Mouse (Mus musculus): ENCODE results near the gene Eogt. TPM values are rescaled to one million over a fixed set of nuclear protein-coding genes. Genes with fewer than 3 reads are reported as not detected.

The Eogt gene
- 1 to 10 TPM in 1 of 2 experiments, under 1 TPM in 1; 0.22 to 1.9 TPM for polyA plus RNA-seq (2012; fragmentation: generic; extraction: Trizol)

GRCm38 (mm10) chr6:97148383-97149251, at the start of gene Eogt:
Gene Eogt, minus strand, starts transcription at chr6:97149182.

DNA sequence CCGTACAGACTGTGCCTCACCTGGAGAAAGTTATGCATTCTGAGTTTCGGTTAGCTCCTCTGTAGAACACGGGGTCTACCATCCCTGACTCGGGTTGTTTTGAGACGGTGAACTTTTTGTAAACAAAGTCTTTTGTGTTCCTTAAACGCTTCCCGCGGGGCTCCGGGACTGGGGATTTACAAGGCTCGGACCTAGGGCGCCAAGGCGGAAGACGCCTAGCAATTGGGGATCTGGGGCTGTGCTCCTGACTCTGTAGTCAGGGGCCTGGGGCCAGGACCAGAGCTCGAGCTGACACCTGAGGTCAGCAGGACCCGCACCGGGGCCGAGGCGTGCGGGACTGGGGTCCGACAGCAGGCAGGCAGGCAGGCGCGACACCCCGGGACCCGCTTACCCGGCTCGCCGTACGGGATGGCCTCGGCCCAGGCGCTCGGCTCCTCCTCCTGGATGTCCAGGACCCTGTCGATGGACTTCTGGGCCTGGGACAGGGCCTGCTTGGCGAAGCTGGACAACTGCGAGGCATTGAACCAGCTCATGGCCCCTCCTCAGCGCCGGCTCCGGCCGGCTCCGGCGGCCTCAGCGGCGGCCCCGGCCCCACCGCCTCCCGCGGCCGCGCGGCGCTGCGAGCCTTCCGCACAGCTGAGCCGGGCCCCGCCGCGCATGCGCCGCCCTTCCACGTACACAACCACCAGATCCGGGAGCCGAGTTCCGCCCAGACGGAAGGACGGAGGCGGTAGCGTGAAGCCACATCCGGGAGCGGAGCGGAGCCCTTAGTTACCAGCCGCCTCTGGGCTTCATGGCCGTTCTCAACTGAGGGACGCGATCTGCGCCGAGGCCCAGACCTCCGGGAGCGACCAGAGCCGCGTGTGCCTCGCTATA, 29.7 kb upstream of the Eogt start, which contains the start of gene Tmf1:
Gene Tmf1 (minus strand): TSS at position 632 of the 876 bp plus-strand sequence.

GRCm38 (mm10) chr6:97060074-97060681, 88.8 kb downstream of the Eogt start, which contains the start of gene Fam19a4:
Gene Fam19a4, minus strand, starts transcription at chr6:97060413.

Other genes starting within 250 kb of the Eogt start
- gene Fam19a4, start 88.8 kb downstream of the Eogt start, polyA plus RNA-seq (2012; fragmentation: generic; extraction: Trizol) = not detected
- 1 to 10 TPM in 1 of 2 experiments, under 1 TPM in 1; 0.34 to 2.3 TPM for gene Tmf1, start 29.9 kb upstream of the Eogt start, polyA plus RNA-seq (2012; fragmentation: generic; extraction: Trizol)
- 1 to 10 TPM; 2.0 to 9.5 TPM for gene Uba3, start 56.5 kb upstream of the Eogt start, polyA plus RNA-seq (2012; fragmentation: generic; extraction: Trizol)
- gene Arl6ip5, start 61.5 kb upstream of the Eogt start, polyA plus RNA-seq (2012; fragmentation: generic; extraction: Trizol) = 100 to 1,000 TPM in 1 of 2 experiments, 10 to 100 TPM in 1; 99.8 to 157 TPM
- under 1 TPM in 1 of 2 experiments, not detected in 1; 0.04 TPM for gene Lmod3, start 103.6 kb upstream of the Eogt start, polyA plus RNA-seq (2012; fragmentation: generic; extraction: Trizol)

Data from C3H10T1/2 (cell line).